Mouse (Mus musculus): ENCODE results near the gene Cdk12. TPM values are rescaled to one million over a fixed set of nuclear protein-coding genes. Genes with fewer than 3 reads are reported as not detected.

Gene Cdk12
- polyA plus RNA-seq, 1 experiment from 2014 or later: 7.7 TPM

DNA sequence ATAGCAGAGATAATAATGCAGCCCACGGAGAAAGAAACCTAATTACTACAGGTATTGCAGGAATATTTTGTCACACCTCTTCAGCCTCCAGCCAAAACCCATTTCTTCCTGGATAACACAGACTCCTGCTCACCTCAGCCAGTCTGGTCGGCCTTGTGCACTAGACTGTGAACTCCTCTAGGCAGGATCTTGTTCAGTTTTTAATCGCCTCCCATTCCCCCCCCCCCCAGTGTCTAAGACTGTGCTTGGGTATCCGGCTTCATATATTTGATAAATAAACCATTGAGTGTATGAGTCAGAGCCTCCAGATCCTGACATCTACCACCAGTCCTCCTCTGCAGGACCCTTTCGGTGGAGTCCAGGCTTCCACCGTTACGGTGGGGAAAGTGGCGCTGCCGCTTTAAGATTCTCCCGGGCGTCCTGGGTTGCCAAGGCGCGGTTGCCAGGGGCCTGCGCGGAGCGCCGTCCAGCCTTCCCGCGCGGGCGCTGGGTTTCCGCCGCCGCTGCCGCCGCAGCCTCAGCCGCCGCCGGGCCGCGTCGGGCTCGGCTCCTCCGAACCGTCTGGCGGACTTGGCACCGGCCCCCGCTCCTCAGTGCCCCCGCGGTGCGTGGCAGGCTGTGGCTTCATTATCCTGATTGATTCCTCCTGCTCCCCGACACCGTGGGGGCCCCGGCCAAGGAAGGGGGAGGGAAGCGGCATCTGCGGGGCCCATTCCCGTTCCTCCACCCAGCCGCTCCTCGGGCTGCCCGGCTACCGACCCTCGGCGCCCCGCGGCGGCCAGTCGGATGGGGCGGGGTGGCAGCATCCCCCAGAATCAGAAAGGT is 91.5 kb downstream of the Cdk12 start:
- peak; percentile 70 for ATAC-seq (ENCODE audit: insufficient read depth, low FRiP score)
- H3K9me3 ChIP-seq (replicated peaks; ENCODE audit: control insufficient read depth, low read length): no peaks in the 10 kb centered on the region
- peak overlapping the region; percentile 78 for H3K4me3 ChIP-seq (replicated peaks; ENCODE audit: low read length)
- WGBS: 1% methylated on average over 56 of the region's 58 CpGs
- peak overlapping the region; percentile 81 for H3K9ac ChIP-seq (ENCODE audit: low read length)
- no peaks in the 10 kb centered on the region for H3K27me3 ChIP-seq (ENCODE audit: control insufficient read depth, insufficient read depth, low read length)
- no peaks in the 10 kb centered on the region for H3K36me3 ChIP-seq (ENCODE audit: control insufficient read depth, insufficient read depth, low read length)
- H3K4me2 ChIP-seq (ENCODE audit: low read depth, low read length): peak overlapping the region; percentile 99
- peaks cover 16% of the 10 kb centered on the region for H3K4me1 ChIP-seq (ENCODE audit: control insufficient read depth, insufficient read depth, low read length)
- H3K27ac ChIP-seq (ENCODE audit: low read length): no peak overlapping the region

DNA sequence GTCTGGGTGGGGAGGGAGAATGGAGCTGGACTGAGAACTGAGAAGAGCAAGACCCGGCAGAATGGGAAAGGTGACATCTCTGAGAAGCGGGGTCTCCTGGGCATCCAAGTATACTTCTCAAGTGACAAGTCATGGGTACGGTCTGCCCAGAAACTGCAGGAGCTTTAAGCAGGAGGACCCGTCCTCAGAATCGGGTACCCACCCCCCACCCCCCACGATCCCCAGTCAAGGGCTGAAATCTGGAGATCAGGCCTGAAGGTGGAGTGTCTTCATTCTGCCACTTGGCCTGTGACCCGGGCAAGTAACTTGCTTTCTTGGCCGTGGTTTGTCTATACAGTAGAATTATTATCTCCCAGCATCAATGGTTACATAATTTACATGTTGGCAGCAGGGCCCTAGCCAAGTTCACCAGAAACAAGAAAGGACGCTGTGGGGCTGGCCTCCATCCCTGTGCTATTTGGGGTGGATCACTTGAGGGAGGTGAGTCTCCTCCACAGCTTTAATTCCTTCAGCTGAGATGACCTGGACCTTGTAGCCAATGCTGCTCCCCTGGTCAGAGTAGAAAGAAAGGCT is 92.2 kb downstream of the Cdk12 start:
- H3K27me3 ChIP-seq (ENCODE audit: control insufficient read depth, insufficient read depth, low read length): no peaks in the 10 kb centered on the region
- no peaks in the 10 kb centered on the region for H3K36me3 ChIP-seq (ENCODE audit: control insufficient read depth, insufficient read depth, low read length)
- H3K4me2 ChIP-seq (ENCODE audit: low read depth, low read length): peak overlapping the region; percentile 99
- H3K9me3 ChIP-seq (replicated peaks; ENCODE audit: control insufficient read depth, low read length): no peaks in the 10 kb centered on the region
- 9% methylated on average over 9 of the region's 9 CpGs for WGBS
- peak overlapping the region; percentile 78 for H3K4me3 ChIP-seq (replicated peaks; ENCODE audit: low read length)
- H3K4me1 ChIP-seq (ENCODE audit: control insufficient read depth, insufficient read depth, low read length): peaks cover 16% of the 10 kb centered on the region
- no peak for ATAC-seq (ENCODE audit: insufficient read depth, low FRiP score)
- H3K27ac ChIP-seq (ENCODE audit: low read length): no peak overlapping the region
- H3K9ac ChIP-seq (ENCODE audit: low read length): peak overlapping the region; percentile 81

DNA sequence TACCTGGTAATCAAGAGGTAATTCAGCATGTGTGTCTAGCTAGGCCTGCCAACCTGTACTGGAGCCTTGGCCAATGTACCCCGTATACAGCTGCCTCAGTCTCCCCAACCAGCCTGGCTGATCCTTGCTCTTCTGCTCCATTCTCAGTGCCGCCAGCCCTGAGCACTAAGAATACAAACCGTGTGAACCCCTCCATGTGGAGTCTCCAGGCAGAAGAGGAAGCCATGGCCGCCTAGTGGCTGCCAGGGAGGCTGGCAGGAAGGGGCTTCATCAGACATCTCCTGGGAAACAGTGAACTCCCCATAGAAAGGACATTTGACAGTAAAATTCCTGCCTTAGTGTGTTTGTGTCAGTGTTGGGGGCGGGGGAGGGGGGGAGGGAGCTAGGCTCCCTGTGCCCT is 93.4 kb downstream of the Cdk12 start:
- ATAC-seq (ENCODE audit: insufficient read depth, low FRiP score): 0 out of 2 replicates have a peak, but pooled peaks have one; percentile 26
- peaks cover 16% of the 10 kb centered on the region for H3K4me1 ChIP-seq (ENCODE audit: control insufficient read depth, insufficient read depth, low read length)
- H3K4me2 ChIP-seq (ENCODE audit: low read depth, low read length): no peak overlapping the region
- no peak overlapping the region for H3K27ac ChIP-seq (ENCODE audit: low read length)
- WGBS: 12% methylated on average over 5 of the region's 5 CpGs
- H3K9me3 ChIP-seq (replicated peaks; ENCODE audit: control insufficient read depth, low read length): no peaks in the 10 kb centered on the region
- H3K4me3 ChIP-seq (replicated peaks; ENCODE audit: low read length): no peak overlapping the region
- no peaks in the 10 kb centered on the region for H3K27me3 ChIP-seq (ENCODE audit: control insufficient read depth, insufficient read depth, low read length)
- H3K36me3 ChIP-seq (ENCODE audit: control insufficient read depth, insufficient read depth, low read length): no peaks in the 10 kb centered on the region
- no peak overlapping the region for H3K9ac ChIP-seq (ENCODE audit: low read length)

DNA sequence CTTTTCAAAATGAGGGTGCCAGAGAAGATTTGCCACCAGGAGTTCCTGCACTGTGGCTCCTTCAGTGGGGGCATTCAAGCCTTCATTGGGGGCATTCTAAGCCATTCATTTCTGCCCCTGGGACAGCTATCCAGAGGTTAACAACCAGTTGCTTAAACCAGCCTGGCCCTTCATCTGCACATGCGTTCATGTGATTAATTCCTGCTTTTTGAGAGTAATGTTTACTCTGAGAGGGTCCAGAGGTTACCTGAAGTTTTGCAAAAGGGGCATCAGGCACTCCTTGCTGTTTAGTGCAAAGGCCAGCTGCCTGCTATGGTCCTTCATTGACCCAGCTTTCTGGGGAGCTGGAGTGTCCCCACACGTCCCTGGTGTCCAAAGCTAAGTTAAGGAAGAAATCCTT is 94.1 kb downstream of the Cdk12 start:
- no peaks in the 10 kb centered on the region for H3K36me3 ChIP-seq (ENCODE audit: control insufficient read depth, insufficient read depth, low read length)
- no peaks in the 10 kb centered on the region for H3K27me3 ChIP-seq (ENCODE audit: control insufficient read depth, insufficient read depth, low read length)
- H3K9me3 ChIP-seq (replicated peaks; ENCODE audit: control insufficient read depth, low read length): no peaks in the 10 kb centered on the region
- no peak overlapping the region for H3K4me2 ChIP-seq (ENCODE audit: low read depth, low read length)
- no peak overlapping the region for H3K4me3 ChIP-seq (replicated peaks; ENCODE audit: low read length)
- H3K9ac ChIP-seq (ENCODE audit: low read length): no peak overlapping the region
- H3K4me1 ChIP-seq (ENCODE audit: control insufficient read depth, insufficient read depth, low read length): peaks cover 16% of the 10 kb centered on the region
- no peak overlapping the region for H3K27ac ChIP-seq (ENCODE audit: low read length)
- WGBS: 46% methylated on average over 2 of the region's 2 CpGs
- ATAC-seq (ENCODE audit: insufficient read depth, low FRiP score): no peak

DNA sequence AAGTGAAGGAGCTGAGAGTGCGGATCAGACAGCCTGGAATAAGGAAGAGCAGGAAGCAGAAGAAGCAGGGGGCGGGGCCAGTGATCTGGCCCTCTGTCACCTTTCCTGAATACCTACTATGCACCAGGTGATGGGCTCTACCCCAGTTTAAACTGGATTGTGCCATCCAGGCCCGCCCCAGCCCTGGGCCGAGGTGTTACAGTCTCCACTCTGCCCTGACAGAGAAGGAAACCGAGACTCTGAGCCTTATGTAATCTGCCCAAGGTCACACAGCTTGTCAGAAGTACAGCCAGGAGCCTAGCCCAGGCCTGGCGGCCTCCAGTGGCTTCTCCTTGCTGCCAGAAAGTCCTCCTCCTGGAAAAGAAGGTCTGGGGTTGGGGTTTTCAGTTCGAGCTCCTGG is 94.9 kb downstream of the Cdk12 start:
- Histone ChIP-seq H3K36me3 (ENCODE audit: control insufficient read depth, insufficient read depth, low read length) (no peaks in the 10 kb centered on the region), H3K4me1 (ENCODE audit: control insufficient read depth, insufficient read depth, low read length) (peaks cover 16% of the 10 kb centered on the region), H3K4me3 (replicated peaks; ENCODE audit: low read length) (no peak overlapping the region), H3K9me3 (replicated peaks; ENCODE audit: control insufficient read depth, low read length) (no peaks in the 10 kb centered on the region), H3K27me3 (ENCODE audit: control insufficient read depth, insufficient read depth, low read length) (no peaks in the 10 kb centered on the region), H3K27ac (ENCODE audit: low read length) (no peak overlapping the region), H3K9ac (ENCODE audit: low read length) (no peak overlapping the region), H3K4me2 (ENCODE audit: low read depth, low read length) (no peak overlapping the region)
- 28% methylated on average over 7 of the region's 7 CpGs for WGBS
- no peak for ATAC-seq (ENCODE audit: insufficient read depth, low FRiP score)

DNA sequence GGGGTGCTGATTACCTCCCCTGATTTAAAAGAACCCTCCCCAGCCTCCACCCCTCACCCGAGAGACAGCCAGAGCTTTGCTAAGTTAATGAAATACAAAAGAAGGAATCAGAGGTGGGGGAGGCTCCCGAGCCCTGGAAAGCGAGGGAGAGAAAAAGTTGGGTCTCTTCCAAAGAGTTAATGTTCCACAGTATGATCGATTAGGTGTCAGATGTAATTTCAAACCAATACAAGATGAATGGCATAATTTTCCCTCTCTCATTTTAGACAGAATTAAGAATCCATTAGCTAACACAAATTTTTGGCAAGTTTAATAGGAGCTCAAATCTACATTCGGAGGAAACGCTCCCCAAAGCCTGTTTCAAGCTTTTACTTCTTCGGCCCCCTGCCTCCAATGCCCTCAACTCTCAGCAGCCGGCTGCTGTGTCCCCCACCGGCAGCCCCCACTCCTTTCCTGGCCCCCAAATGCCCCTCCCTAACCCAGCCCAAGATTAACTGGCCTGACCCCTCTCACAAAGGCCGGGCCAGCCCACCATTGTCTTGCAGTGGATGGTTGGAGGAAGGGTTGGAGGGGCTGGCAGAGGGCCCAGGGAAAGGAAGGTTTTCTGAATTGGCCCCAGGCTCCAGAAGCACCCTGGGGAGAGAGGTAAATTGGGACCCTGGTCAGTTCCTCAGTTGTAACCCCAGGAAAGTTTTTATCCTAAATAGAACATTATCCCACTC is 95.8 kb downstream of the Cdk12 start:
- H3K9ac ChIP-seq (ENCODE audit: low read length): 0 out of 2 replicates have a peak overlapping the region, but pooled peaks have one; percentile 24
- WGBS: 11% methylated on average over 10 of the region's 10 CpGs
- no peak overlapping the region for H3K4me3 ChIP-seq (replicated peaks; ENCODE audit: low read length)
- H3K27me3 ChIP-seq (ENCODE audit: control insufficient read depth, insufficient read depth, low read length): no peaks in the 10 kb centered on the region
- peaks cover 16% of the 10 kb centered on the region for H3K4me1 ChIP-seq (ENCODE audit: control insufficient read depth, insufficient read depth, low read length)
- no peaks in the 10 kb centered on the region for H3K9me3 ChIP-seq (replicated peaks; ENCODE audit: control insufficient read depth, low read length)
- H3K36me3 ChIP-seq (ENCODE audit: control insufficient read depth, insufficient read depth, low read length): no peaks in the 10 kb centered on the region
- no peak for ATAC-seq (ENCODE audit: insufficient read depth, low FRiP score)
- no peak overlapping the region for H3K27ac ChIP-seq (ENCODE audit: low read length)
- no peak overlapping the region for H3K4me2 ChIP-seq (ENCODE audit: low read depth, low read length)

DNA sequence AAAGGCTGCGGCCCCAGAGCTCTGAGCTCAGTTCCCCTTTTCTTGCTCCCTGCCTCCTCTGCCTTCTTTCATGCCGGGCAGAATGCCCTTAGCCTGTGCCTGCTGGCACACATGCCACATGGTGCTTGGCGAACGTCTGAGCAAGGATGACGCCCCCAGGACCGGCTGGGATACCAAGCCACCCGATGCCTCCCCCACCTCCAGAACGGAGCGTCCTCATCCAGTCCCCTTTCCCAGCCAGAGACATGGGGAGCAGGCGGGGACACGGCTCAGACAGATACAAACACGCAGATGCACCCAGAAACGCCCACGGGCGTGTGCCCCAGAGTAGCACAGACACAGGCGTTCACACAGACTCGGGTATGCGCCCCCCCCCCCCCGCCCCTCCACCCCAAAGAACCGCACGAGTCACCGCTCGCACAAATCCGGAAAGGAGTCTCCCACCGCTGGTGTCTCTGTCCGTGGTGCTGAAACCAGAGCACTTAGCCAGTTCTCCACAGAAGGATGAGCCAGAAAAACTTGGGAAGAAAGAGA is 111.0 kb downstream of the Cdk12 start:
- WGBS: 3% methylated on average over 26 of the region's 26 CpGs
- H3K27me3 ChIP-seq (ENCODE audit: control insufficient read depth, insufficient read depth, low read length): peaks cover 49% of the 10 kb centered on the region
- H3K4me2 ChIP-seq (ENCODE audit: low read depth, low read length): no peak overlapping the region; the same call in 1 of the 2 replicates
- H3K9ac ChIP-seq (ENCODE audit: low read length): no peak overlapping the region
- H3K4me1 ChIP-seq (ENCODE audit: control insufficient read depth, insufficient read depth, low read length): no peaks in the 10 kb centered on the region
- no peaks in the 10 kb centered on the region for H3K36me3 ChIP-seq (ENCODE audit: control insufficient read depth, insufficient read depth, low read length)
- H3K9me3 ChIP-seq (replicated peaks; ENCODE audit: control insufficient read depth, low read length): no peaks in the 10 kb centered on the region
- no peak overlapping the region for H3K27ac ChIP-seq (ENCODE audit: low read length)
- H3K4me3 ChIP-seq (replicated peaks; ENCODE audit: low read length): no peak overlapping the region
- ATAC-seq (ENCODE audit: insufficient read depth, low FRiP score): no peak

DNA sequence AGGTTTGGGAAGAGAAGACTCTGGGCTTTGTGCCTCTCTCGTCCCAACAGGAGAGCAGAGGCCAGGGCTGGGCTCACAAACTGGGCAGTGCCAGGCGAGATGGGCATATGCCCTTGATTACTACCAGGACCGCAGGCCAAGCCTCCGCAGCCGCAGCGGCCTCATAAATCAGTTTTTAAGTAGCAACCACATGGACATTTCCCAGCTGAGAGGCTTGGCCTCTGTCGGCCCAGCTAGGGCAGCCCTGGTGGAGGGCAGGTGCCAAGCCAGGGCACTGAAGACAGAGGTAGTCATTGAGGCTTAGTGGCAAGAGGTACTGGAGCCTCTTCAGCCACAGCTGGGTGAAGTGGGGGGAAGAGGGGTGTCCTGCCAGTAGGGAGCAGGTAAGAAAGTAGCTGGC is 114.6 kb downstream of the Cdk12 start:
- Histone ChIP-seq H3K27me3 (ENCODE audit: control insufficient read depth, insufficient read depth, low read length) (peaks cover 83% of the 10 kb centered on the region), H3K4me1 (ENCODE audit: control insufficient read depth, insufficient read depth, low read length) (no peaks in the 10 kb centered on the region), H3K9ac (ENCODE audit: low read length) (no peak overlapping the region), H3K4me3 (replicated peaks; ENCODE audit: low read length) (no peak overlapping the region), H3K4me2 (ENCODE audit: low read depth, low read length) (no peak overlapping the region), H3K9me3 (replicated peaks; ENCODE audit: control insufficient read depth, low read length) (no peaks in the 10 kb centered on the region), H3K36me3 (ENCODE audit: control insufficient read depth, insufficient read depth, low read length) (no peaks in the 10 kb centered on the region), H3K27ac (ENCODE audit: low read length) (no peak overlapping the region)
- ATAC-seq (ENCODE audit: insufficient read depth, low FRiP score): no peak
- WGBS: 6% methylated on average over 7 of the region's 7 CpGs

Data from stomach, embryonic 16.5 days (tissue).